Mouse (Mus musculus) testis, adult 2 months (tissue): ENCODE measurements around the gene Lingo1.

ENCODE experiments used
- CTCF ChIP-seq: fragments of 200-500 bp; IDR thresholded peaks from 2 replicates; pipeline ENCODE4 v1.5.1; 2012; ENCODE audit warnings: low read depth, mild to moderate bottlenecking, inconsistent platforms, low read length, moderate library complexity; ENCODE audit not compliant: control insufficient read depth, insufficient read depth, insufficient replicate concordance
- POLR2A ChIP-seq: fragments of 200-500 bp; IDR thresholded peaks from 2 replicates; pipeline ENCODE4 v1.6.1; 2012; ENCODE audit warnings: low read depth, mild to moderate bottlenecking, inconsistent platforms, low read length, moderate library complexity; ENCODE audit not compliant: control insufficient read depth

- TF ChIP-seq POLR2A (no peak), CTCF (no peak)
Observed at GRCm38 (mm10) chr9:56610955-56611354, 185.3 kb downstream of the Lingo1 start.
